In the genomic region with DNA sequence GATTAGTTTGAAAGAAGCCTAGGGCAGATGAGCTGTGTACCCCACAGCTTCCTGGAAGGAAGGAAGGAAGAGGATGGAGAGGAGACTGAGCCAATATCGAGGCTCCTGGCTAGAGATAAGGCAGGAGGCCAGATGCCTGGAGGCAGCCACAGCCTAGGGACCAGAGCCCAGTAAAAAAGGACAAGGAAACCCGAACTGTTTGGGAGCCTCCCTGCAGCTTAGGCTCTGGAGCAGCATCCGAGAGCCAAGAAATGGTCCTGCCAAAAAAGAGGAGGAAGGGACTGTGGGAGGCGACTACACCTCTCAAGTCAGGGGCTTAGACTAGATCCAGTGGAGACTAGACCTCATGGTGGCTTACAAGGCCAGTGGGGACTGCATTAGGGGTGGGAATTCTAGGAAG, we compare ENCODE assay signal across 16 mouse cellular contexts. TPM values are rescaled to one million over a fixed set of nuclear protein-coding genes. Genes with fewer than 3 reads are reported as not detected.
DNase-seq lines count a peak whose midpoint lies in the region; TF ChIP-seq lines count a peak whose summit lies in the region.
"Had no signal": no experiment of that assay in that cellular context is flagged by ENCODE, and none has a peak within 500 bp of the region (broad histone marks: within the 10 kb centered on the region; RNA-seq: fewer than 3 reads in every experiment).

No protein-coding gene starts in this region.

- peak; percentile 56 for DNase-seq in gastrocnemius, adult 18-20 months (ENCODE audit: low spot score)
- DNase-seq in gastrocnemius, postnatal 4 days (ENCODE audit: low spot score in 2 of 2), result no peak
- peak; percentile 39 for DNase-seq in lung, postnatal 36 days
- no peak for DNase-seq in lung, adult 2 months
- DNase-seq in gastrocnemius, postnatal 25 days, result peak; percentile 71
- DNase-seq in layer of hippocampus, adult 8-10 months (ENCODE audit: low spot score in 2 of 2), result no peak
- DNase-seq in right cerebral cortex, adult 2 months (ENCODE audit: low spot score in 2 of 2), result no peak
- DNase-seq: adrenal gland, adult 8-10 months; kidney, postnatal 14 days; layer of hippocampus, adult 9-11 months; lung, embryonic 14.5 days; right cerebral cortex, postnatal 4 days; thymus, postnatal 25 days had no signal

- H3K27ac ChIP-seq in macrophage, result peak overlapping the region; percentile 89
- H3K27ac ChIP-seq: hindbrain, embryonic 13.5 days; limb, embryonic 15.5 days had no signal

- H3K4me3 ChIP-seq in lung, adult 2 months (replicated peaks; ENCODE audit: extremely low read depth, low read depth, low read length), result no peak overlapping the region
- H3K4me3 ChIP-seq in macrophage (ENCODE audit: inconsistent target), result no peak overlapping the region
- H3K4me3 ChIP-seq: hindbrain, embryonic 13.5 days; limb, embryonic 15.5 days had no signal

- 0 out of 2 replicates have a peak, but pooled peaks cover 4% of the 10 kb centered on the region for H3K4me1 ChIP-seq in lung, adult 2 months (ENCODE audit: control insufficient read depth, insufficient read depth, low read length)

- peaks cover 22% of the 10 kb centered on the region for H3K79me2 ChIP-seq in macrophage (ENCODE audit: inconsistent target)

- peaks cover 25% of the 10 kb centered on the region for H3K36me3 ChIP-seq in macrophage (ENCODE audit: inconsistent target)

- WGBS in lung, adult 2 months, result 21% methylated on average over 4 of the region's 4 CpGs
- 71% methylated on average over 4 of the region's 4 CpGs for WGBS in macrophage (ENCODE audit: missing documents)

- TF ChIP-seq POLR2A in lung, adult 2 months (IDR thresholded peaks at IDR 0.05; ENCODE audit: borderline replicate concordance, extremely low read depth, low read depth, low read length), result no peak

- no peak for TF ChIP-seq CTCF in lung, adult 2 months (IDR thresholded peaks at IDR 0.05; ENCODE audit: insufficient read depth, low read length)

RNA-seq across cellular contexts. Expression of a gene that starts 2.9 kb away (rescaled TPM):
- 10 to 100 TPM; 38.5 to 40.1 TPM for total RNA-seq in gastrocnemius, adult 18-20 months (2021)
- total RNA-seq in gastrocnemius, postnatal 4 days (2021), result 10 to 100 TPM; 46.6 to 47.7 TPM
- polyA plus RNA-seq in lung, adult 2 months (2012; rRNA removed), result 43.8 and 49.6 TPM in 2 replicates
- total RNA-seq in gastrocnemius, postnatal 25 days (2021), result 10 to 100 TPM; 41.5 to 42.3 TPM
- total RNA-seq in macrophage (2018; cell fraction: chromatin; rRNA removed), result 100 to 1,000 TPM in 8 of 26 experiments, 10 to 100 TPM in 18; 25.9 to 210 (median 73.0) TPM
- total RNA-seq in macrophage (2018; cell fraction: cytosol; rRNA removed), result 10 to 100 TPM; 25.9 to 74.0 (median 39.7) TPM
- total RNA-seq in macrophage (2018; cell fraction: nucleus; rRNA removed), result 100 to 1,000 TPM in 4 of 26 experiments, 10 to 100 TPM in 22; 19.2 to 124 (median 43.3) TPM
- polyA plus RNA-seq in macrophage (2018), result 34.9 to 87.9 TPM (median 66.0 TPM) in 3 replicates
- 10 to 100 TPM; 34.6 to 39.1 (median 37.6) TPM for total RNA-seq in layer of hippocampus, adult 8-10 months (2022)

RNA-seq across cellular contexts. Expression of a gene that starts 20.1 kb away (rescaled TPM):
- under 1 TPM; 0.73 to 0.97 TPM for total RNA-seq in gastrocnemius, adult 18-20 months (2021)
- 1 to 10 TPM; 7.1 to 7.7 TPM for total RNA-seq in gastrocnemius, postnatal 4 days (2021)
- 19.5 and 25.0 TPM in 2 replicates for polyA plus RNA-seq in lung, adult 2 months (2012; rRNA removed)
- total RNA-seq in gastrocnemius, postnatal 25 days (2021), result 1 to 10 TPM in 1 of 2 experiments, under 1 TPM in 1; 0.72 to 1.5 TPM
- total RNA-seq in macrophage (2018; cell fraction: chromatin; rRNA removed), result 10 to 100 TPM in 14 of 26 experiments, 1 to 10 TPM in 12; 3.2 to 21.6 (median 10.5) TPM
- total RNA-seq in macrophage (2018; cell fraction: cytosol; rRNA removed), result 1 to 10 TPM; 4.3 to 8.2 (median 6.9) TPM
- 10 to 100 TPM in 7 of 26 experiments, 1 to 10 TPM in 19; 3.3 to 23.2 (median 7.9) TPM for total RNA-seq in macrophage (2018; cell fraction: nucleus; rRNA removed)
- polyA plus RNA-seq in macrophage (2018), result 3.5 to 12.3 TPM (median 7.7 TPM) in 3 replicates
- total RNA-seq in layer of hippocampus, adult 8-10 months (2022), result 10 to 100 TPM; 22.3 to 28.1 (median 26.3) TPM

RNA-seq across cellular contexts. Expression of a gene that starts 22.9 kb away (rescaled TPM):
- 10 to 100 TPM; 22.5 to 23.3 TPM for total RNA-seq in gastrocnemius, adult 18-20 months (2021)
- total RNA-seq in gastrocnemius, postnatal 4 days (2021), result 10 to 100 TPM; 46.6 to 46.7 TPM
- polyA plus RNA-seq in lung, adult 2 months (2012; rRNA removed), result 51.5 and 64.0 TPM in 2 replicates
- total RNA-seq in gastrocnemius, postnatal 25 days (2021), result 10 to 100 TPM; 18.9 to 21.7 TPM
- total RNA-seq in macrophage (2018; cell fraction: chromatin; rRNA removed), result 100 to 1,000 TPM in 11 of 26 experiments, 10 to 100 TPM in 15; 17.9 to 210 (median 80.2) TPM
- total RNA-seq in macrophage (2018; cell fraction: cytosol; rRNA removed), result 100 to 1,000 TPM in 10 of 26 experiments, 10 to 100 TPM in 16; 62.4 to 180 (median 86.0) TPM
- total RNA-seq in macrophage (2018; cell fraction: nucleus; rRNA removed), result 100 to 1,000 TPM in 8 of 26 experiments, 10 to 100 TPM in 18; 31.1 to 178 (median 73.6) TPM
- 158 to 239 TPM (median 178 TPM) in 3 replicates for polyA plus RNA-seq in macrophage (2018)
- total RNA-seq in layer of hippocampus, adult 8-10 months (2022), result 10 to 100 TPM; 51.2 to 73.5 (median 59.2) TPM

RNA-seq across cellular contexts. Expression of a gene that starts 29.0 kb away (rescaled TPM):
- total RNA-seq in gastrocnemius, adult 18-20 months (2021), result 10 to 100 TPM; 25.2 to 29.8 TPM
- total RNA-seq in gastrocnemius, postnatal 4 days (2021), result 10 to 100 TPM; 36.5 to 39.6 TPM
- polyA plus RNA-seq in lung, adult 2 months (2012; rRNA removed), result 123 TPM in 2 replicates
- 10 to 100 TPM; 25.3 to 30.7 TPM for total RNA-seq in gastrocnemius, postnatal 25 days (2021)
- total RNA-seq in macrophage (2018; cell fraction: chromatin; rRNA removed), result 10 to 100 TPM; 22.2 to 96.4 (median 45.7) TPM
- total RNA-seq in macrophage (2018; cell fraction: cytosol; rRNA removed), result 10 to 100 TPM; 47.7 to 84.9 (median 68.4) TPM
- 10 to 100 TPM; 27.6 to 71.9 (median 44.6) TPM for total RNA-seq in macrophage (2018; cell fraction: nucleus; rRNA removed)
- 41.4 to 77.2 TPM (median 65.0 TPM) in 3 replicates for polyA plus RNA-seq in macrophage (2018)
- total RNA-seq in layer of hippocampus, adult 8-10 months (2022), result 100 to 1,000 TPM in 2 of 4 experiments, 10 to 100 TPM in 2; 94.3 to 103 (median 98.5) TPM

RNA-seq across cellular contexts. Expression of a gene that starts 43.7 kb away (rescaled TPM):
- 10 to 100 TPM; 25.3 to 26.3 TPM for total RNA-seq in gastrocnemius, adult 18-20 months (2021)
- 10 to 100 TPM; 23.6 to 26.2 TPM for total RNA-seq in gastrocnemius, postnatal 4 days (2021)
- polyA plus RNA-seq in lung, adult 2 months (2012; rRNA removed), result 33.5 and 48.0 TPM in 2 replicates
- total RNA-seq in gastrocnemius, postnatal 25 days (2021), result 10 to 100 TPM; 22.0 to 22.6 TPM
- total RNA-seq in macrophage (2018; cell fraction: chromatin; rRNA removed), result 10 to 100 TPM in 15 of 26 experiments, 1 to 10 TPM in 11; 1.5 to 33.8 (median 12.7) TPM
- total RNA-seq in macrophage (2018; cell fraction: cytosol; rRNA removed), result 10 to 100 TPM in 21 of 26 experiments, 1 to 10 TPM in 5; 8.3 to 22.3 (median 13.6) TPM
- 10 to 100 TPM in 3 of 26 experiments, 1 to 10 TPM in 23; 1.3 to 18.9 (median 7.0) TPM for total RNA-seq in macrophage (2018; cell fraction: nucleus; rRNA removed)
- polyA plus RNA-seq in macrophage (2018), result 21.2 to 24.6 TPM (median 22.0 TPM) in 3 replicates
- total RNA-seq in layer of hippocampus, adult 8-10 months (2022), result 10 to 100 TPM; 79.8 to 89.2 (median 83.7) TPM

Comparison
In these comparisons a context has a peak if more than half of its experiments do, and no peak if none do; other contexts are left out.
1. DNase-seq: peak in gastrocnemius, adult 18-20 months (single experiment), lung, postnatal 36 days (single experiment) and gastrocnemius, postnatal 25 days (single experiment); none in gastrocnemius, postnatal 4 days (0 of 2), lung, adult 2 months (single experiment), layer of hippocampus, adult 8-10 months (0 of 2) and right cerebral cortex, adult 2 months (0 of 2).